Mouse (Mus musculus) left cerebral cortex, postnatal 14 days (tissue): ENCODE results near the gene Mepce. TPM values are rescaled to one million over a fixed set of nuclear protein-coding genes. Genes with fewer than 3 reads are reported as not detected.

ENCODE experiments used
- total RNA-seq, 2 experiments: library from RNA; stranded (reverse); gene quantifications; 2 replicates each; pipeline ENCODE4 v1.2.3; 2021

Gene Mepce
- total RNA-seq, 2 experiments from 2014 or later = 29.2 to 30.2 TPM

Other genes starting within 250 kb of the Mepce start
- 100 to 1,000 TPM; 126 to 139 TPM for gene Actl6b, start 234.1 kb downstream of the Mepce start, total RNA-seq
- 10 to 100 TPM; 12.8 to 14.2 TPM for gene Tfr2, start 217.8 kb downstream of the Mepce start, total RNA-seq
- 10 to 100 TPM; 32.7 to 33.5 TPM for gene Mospd3, start 186.6 kb downstream of the Mepce start, total RNA-seq
- gene Pcolce, start 173.9 kb downstream of the Mepce start, total RNA-seq = 10 to 100 TPM; 12.9 to 14.6 TPM
- gene Fbxo24, start 158.7 kb downstream of the Mepce start, total RNA-seq = under 1 TPM in 1 of 2 experiments, not detected in 1; 0.15 TPM
- 10 to 100 TPM in 1 of 2 experiments, 1 to 10 TPM in 1; 7.1 to 13.7 TPM for gene Lrch4, start 158.5 kb downstream of the Mepce start, total RNA-seq
- 10 to 100 TPM in 1 of 2 experiments, 1 to 10 TPM in 1; 8.8 to 10.6 TPM for gene Gm20605, start 158.5 kb downstream of the Mepce start, total RNA-seq
- gene Sap25, start 146.3 kb downstream of the Mepce start, total RNA-seq = 1 to 10 TPM; 1.7 to 4.7 TPM
- under 1 TPM in 1 of 2 experiments, not detected in 1; 0.27 TPM for gene Irs3, start 141.9 kb downstream of the Mepce start, total RNA-seq
- gene Agfg2, start 102.9 kb downstream of the Mepce start, total RNA-seq = 10 to 100 TPM; 38.7 to 40.8 TPM
- 10 to 100 TPM; 78.5 to 83.4 TPM for gene Nyap1, start 46.0 kb downstream of the Mepce start, total RNA-seq
- 100 to 1,000 TPM; 169 to 181 TPM for gene Tsc22d4, start 41.9 kb downstream of the Mepce start, total RNA-seq
- gene Ppp1r35, start 8.8 kb downstream of the Mepce start, total RNA-seq = 10 to 100 TPM; 26.0 to 29.2 TPM
- 1 to 10 TPM; 4.4 to 7.4 TPM for gene Zcwpw1, start 143 bp upstream of the Mepce start, total RNA-seq
- gene Pilra, start 48.6 kb upstream of the Mepce start, total RNA-seq = under 1 TPM; 0.53 to 0.72 TPM
- not detected for gene Pilrb1, start 70.5 kb upstream of the Mepce start, total RNA-seq
- gene Pilrb2, start 84.2 kb upstream of the Mepce start, total RNA-seq = not detected
- gene Cyp3a13, start 134.0 kb upstream of the Mepce start, total RNA-seq = under 1 TPM in 1 of 2 experiments, not detected in 1; 0.15 TPM
- 10 to 100 TPM; 12.4 to 14.7 TPM for gene Gjc3, start 175.4 kb upstream of the Mepce start, total RNA-seq
- gene Azgp1, start 193.9 kb upstream of the Mepce start, total RNA-seq = not detected
- gene Smok3a, start 233.6 kb upstream of the Mepce start, total RNA-seq = not detected
- not detected for gene Smok3b, start 233.8 kb upstream of the Mepce start, total RNA-seq